Mouse (Mus musculus): Measurements from ENCODE around the gene Irf3.

DNA sequence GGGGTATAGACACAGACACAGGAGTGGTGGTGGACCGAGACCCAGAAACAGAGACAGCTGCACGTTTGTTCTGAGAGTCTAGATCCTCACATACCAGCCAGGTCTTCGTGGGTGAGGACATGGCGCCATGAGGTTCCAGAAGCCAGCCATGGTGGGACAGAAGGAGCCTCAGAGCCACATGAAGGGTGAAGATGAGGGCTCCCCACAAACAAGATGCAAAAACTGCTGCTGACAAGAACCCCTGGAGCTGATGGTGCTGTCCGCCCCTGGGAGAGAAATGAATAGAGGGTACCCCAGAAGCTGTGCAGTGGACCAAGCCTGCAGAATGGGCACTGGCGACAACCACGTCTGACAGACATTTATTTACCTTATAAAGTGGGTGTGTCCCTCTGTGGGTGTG is 26.3 kb upstream of the Irf3 start:
- TF ChIP-seq CTCF (conservative IDR thresholded peaks at IDR 0.05; ENCODE audit: insufficient read depth, insufficient read length, low read depth, low read length) (no peak), POLR2A (IDR thresholded peaks at IDR 0.05; ENCODE audit: low read depth, low read length) (no peak)
